Mouse (Mus musculus): ENCODE results near the gene Olfr1049. TPM values are rescaled to one million over a fixed set of nuclear protein-coding genes. Genes with fewer than 3 reads are reported as not detected.
"Not testable (repeated sequence)": the region's sequence is repeated elsewhere in the genome, so short reads cannot be mapped to it uniquely, and the experiment has no call there.

The Olfr1049 gene
- not detected for total RNA-seq (2021)
- long read RNA-seq, result 0 reads

- not testable (repeated sequence) for DNase-seq (ENCODE audit: low spot score in 2 of 2)
These were observed at the start of gene Olfr1049 for GRCm38 (mm10) chr2:86258228-86258627. Olfr1049 (minus strand) TSS chr2:86258328.

DNA sequence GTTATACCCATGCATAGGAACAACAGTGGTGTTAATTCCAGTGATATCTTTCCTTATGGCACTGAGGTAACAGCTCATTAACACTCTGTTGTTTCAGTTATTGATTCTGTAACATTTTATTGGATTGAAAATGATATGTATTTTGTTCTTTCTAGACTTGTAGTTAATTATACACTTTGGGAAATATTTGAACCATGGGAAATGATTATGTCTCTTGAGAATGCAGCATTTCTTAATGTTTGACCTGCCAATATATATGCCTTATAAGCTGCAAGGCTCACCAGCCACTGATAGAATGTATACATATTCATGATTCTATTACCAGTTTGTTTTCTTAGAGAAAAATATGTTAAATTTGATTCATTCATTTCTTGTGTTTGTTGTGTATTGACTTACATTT is 34.0 kb upstream of the Olfr1049 start, which contains the start of gene Olfr1052:
Gene Olfr1052, plus strand, starts transcription at position 301 of the 400 bp plus-strand sequence.
- DNase-seq (ENCODE audit: low spot score in 2 of 2), result no peak

DNA sequence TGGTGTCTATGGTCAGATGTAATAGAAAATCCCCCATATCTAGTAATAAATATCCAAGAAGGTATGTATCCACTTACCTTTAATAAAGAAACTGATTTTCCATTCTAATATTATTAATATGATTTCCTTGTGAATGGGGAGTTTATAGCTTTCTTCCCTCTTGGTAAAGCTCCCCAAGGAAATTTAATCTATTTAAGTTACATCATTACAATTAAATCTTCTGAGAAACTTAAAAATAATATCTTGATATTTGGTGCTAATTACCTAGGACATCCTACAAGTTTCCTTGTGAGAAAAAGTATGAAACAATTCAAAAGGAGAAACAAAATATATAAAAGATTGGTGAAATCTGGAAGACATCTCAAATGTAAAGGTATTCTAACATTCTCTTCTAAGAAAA is 20.9 kb upstream of the Olfr1049 start, which contains the start of gene Olfr1051:
Gene Olfr1051, minus strand, starts transcription at position 101 of the 400 bp plus-strand sequence.
- DNase-seq (ENCODE audit: low spot score in 2 of 2), result not testable (repeated sequence)

- DNase-seq (ENCODE audit: low spot score in 2 of 2), result no peak
These were observed 17.9 kb downstream of the Olfr1049 start, which contains the start of gene Olfr1048 for GRCm38 (mm10) chr2:86240189-86240588. Olfr1048 (minus strand) TSS chr2:86240289.

DNA sequence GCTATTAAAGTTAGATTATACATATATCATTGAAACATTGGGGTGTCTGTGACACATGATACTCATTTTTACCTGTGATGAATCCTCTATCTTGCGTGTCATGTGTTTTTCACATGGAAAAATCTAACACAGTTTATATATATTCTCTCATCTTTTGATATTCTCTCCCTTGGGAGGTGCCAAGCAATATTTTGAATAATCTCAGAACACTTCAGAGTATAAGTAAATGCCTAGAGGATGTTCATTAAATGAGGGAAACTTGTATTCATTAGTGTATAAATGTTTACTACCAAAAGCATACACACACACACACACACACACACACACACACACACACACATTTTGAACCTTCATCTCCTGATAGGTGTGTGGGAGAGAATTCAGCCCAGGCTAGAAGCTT is 26.8 kb downstream of the Olfr1049 start, which contains the start of gene Olfr1047:
Gene Olfr1047, minus strand, starts transcription at position 101 of the 400 bp plus-strand sequence.
- DNase-seq (ENCODE audit: low spot score in 2 of 2), result no peak

DNA sequence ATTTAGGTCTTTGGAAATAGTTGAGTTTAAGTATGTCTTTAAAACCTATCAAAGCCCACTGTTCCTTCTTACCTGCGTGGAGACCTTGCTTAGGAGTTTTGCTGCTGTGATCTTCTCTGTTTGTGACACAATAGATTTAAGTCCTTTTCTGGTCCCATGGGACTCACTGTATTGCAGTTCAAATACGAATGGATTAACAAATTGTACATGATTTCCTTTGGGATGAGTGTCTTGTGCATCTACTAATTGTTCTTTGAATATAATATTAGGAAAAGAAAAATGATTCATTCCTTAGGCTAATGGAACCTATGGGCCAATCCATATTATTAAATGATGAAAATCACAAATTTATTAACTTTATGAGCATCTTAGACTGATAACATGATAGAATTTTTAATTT is 38.9 kb downstream of the Olfr1049 start, which contains the start of gene Olfr1046:
Gene Olfr1046, minus strand, starts transcription at position 101 of the 400 bp plus-strand sequence.
- DNase-seq (ENCODE audit: low spot score in 2 of 2), result no peak

Other genes starting within 250 kb of the Olfr1049 start
- gene Olfr1033, start 237.7 kb downstream of the Olfr1049 start, total RNA-seq (2021), result not detected
- gene Olfr1034, start 212.5 kb downstream of the Olfr1049 start, total RNA-seq (2021), result not detected
- gene Olfr1036, start 184.3 kb downstream of the Olfr1049 start, total RNA-seq (2021), result not detected
- gene Olfr1037, start 170.9 kb downstream of the Olfr1049 start, total RNA-seq (2021), result not detected
- gene Olfr1039, start 122.4 kb downstream of the Olfr1049 start, total RNA-seq (2021), result not detected
- not detected for gene Olfr1040, start 111.6 kb downstream of the Olfr1049 start, total RNA-seq (2021)
- not detected for gene Olfr1042, start 96.5 kb downstream of the Olfr1049 start, total RNA-seq (2021)
- gene Olfr1043, start 90.8 kb downstream of the Olfr1049 start, total RNA-seq (2021), result not detected
- not detected for gene Olfr1044, start 80.5 kb downstream of the Olfr1049 start, total RNA-seq (2021)
- not detected for gene Olfr52, start 72.6 kb downstream of the Olfr1049 start, total RNA-seq (2021)
- gene Olfr1045, start 55.3 kb downstream of the Olfr1049 start, total RNA-seq (2021), result not detected
- gene Olfr1046, start 39.0 kb downstream of the Olfr1049 start, total RNA-seq (2021), result not detected
- not detected for gene Olfr1047, start 26.9 kb downstream of the Olfr1049 start, total RNA-seq (2021)
- gene Olfr1048, start 18.0 kb downstream of the Olfr1049 start, total RNA-seq (2021), result not detected
- gene Olfr1051, start 20.8 kb upstream of the Olfr1049 start, total RNA-seq (2021), result not detected
- gene Olfr1052, start 34.1 kb upstream of the Olfr1049 start, total RNA-seq (2021), result not detected
- not detected for gene Olfr1053, start 57.0 kb upstream of the Olfr1049 start, total RNA-seq (2021)
- gene Olfr1054, start 77.1 kb upstream of the Olfr1049 start, total RNA-seq (2021), result not detected
- gene Olfr1055, start 92.0 kb upstream of the Olfr1049 start, total RNA-seq (2021), result not detected
- not detected for gene Olfr1056, start 104.1 kb upstream of the Olfr1049 start, total RNA-seq (2021)
- gene Olfr1057, start 120.1 kb upstream of the Olfr1049 start, total RNA-seq (2021), result not detected
- not detected for gene Olfr1058, start 130.2 kb upstream of the Olfr1049 start, total RNA-seq (2021)
- not detected for gene Olfr1061, start 155.7 kb upstream of the Olfr1049 start, total RNA-seq (2021)
- gene Olfr1062, start 168.4 kb upstream of the Olfr1049 start, total RNA-seq (2021), result not detected
- not detected for gene Olfr1065, start 192.3 kb upstream of the Olfr1049 start, total RNA-seq (2021)
- gene Olfr1066, start 197.9 kb upstream of the Olfr1049 start, total RNA-seq (2021), result not detected
- not detected for gene Olfr228, start 229.1 kb upstream of the Olfr1049 start, total RNA-seq (2021)

All from layer of hippocampus, adult 18-20 months (tissue).